8 mouse cellular contexts compared by ENCODE assay signal in the genomic region with DNA sequence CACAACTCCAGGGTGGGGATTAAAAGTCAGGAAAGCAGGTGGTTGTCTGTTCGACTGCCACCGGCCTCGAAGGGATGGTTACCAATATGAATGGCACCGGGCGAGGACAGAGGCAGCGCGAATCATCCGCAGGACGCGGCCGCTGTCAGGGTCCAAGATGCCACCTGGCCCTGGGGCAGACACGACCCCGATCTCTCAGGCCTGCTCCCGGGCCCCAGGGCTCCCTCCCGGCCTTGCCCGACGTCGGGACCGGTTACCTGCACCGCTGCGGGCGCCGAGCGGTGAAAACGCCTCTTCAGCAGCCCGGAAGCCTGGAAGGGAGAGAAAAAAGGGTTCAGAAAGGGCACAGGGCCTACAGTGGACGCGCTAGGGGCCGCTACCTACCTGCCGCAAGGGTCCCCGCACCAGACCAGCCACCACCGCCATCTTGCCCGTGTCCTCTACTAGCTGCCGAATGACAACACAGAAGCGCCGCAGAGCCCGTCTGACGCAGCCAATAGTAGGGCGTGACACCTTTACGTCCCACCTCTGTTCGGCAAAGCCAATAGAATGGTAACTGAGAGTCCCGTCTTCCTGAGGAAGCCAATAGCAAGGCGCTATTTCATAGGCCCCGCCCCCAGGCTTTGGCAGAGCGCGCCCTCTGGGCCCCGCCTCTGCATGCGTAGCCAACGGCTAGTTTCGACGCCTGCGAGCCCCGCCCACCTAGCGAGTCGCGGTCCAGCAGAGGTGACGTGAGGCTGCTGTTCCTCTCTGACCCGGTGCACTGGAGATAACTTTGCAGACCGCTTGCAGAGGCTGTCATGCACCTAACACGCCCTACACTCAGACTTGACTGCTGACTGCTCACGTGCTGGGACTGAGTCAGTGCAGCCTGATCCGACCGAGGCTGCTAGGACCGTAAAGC. TPM values are rescaled to one million over a fixed set of nuclear protein-coding genes. Genes with fewer than 3 reads are reported as not detected.
DNase-seq lines count a peak whose midpoint lies in the region; ATAC-seq and TF ChIP-seq lines count a peak whose summit lies in the region.

A gene (minus strand): TSS at position 519 of the 904 bp plus-strand sequence.

- H3K9me3 ChIP-seq in embryonic facial prominence, embryonic 14.5 days (ENCODE audit: control insufficient read depth, low read length), result no peaks in the 10 kb centered on the region
- no peaks in the 10 kb centered on the region for H3K9me3 ChIP-seq in limb, embryonic 13.5 days
- H3K9me3 ChIP-seq in midbrain, embryonic 16.5 days (replicated peaks; ENCODE audit: control insufficient read depth, low read length, poor library complexity, severe bottlenecking), result no peaks in the 10 kb centered on the region

- TF ChIP-seq CTCF in heart, adult 2 months (IDR thresholded peaks at IDR 0.05), result peak; percentile 39

- peak; percentile 96 for TF ChIP-seq POLR2A in heart, adult 2 months (IDR thresholded peaks at IDR 0.05; ENCODE audit: insufficient read depth, low read depth, low read length)

- peak within 1 kb of the TSS; percentile 92 for H3K9ac ChIP-seq in embryonic facial prominence, embryonic 14.5 days (ENCODE audit: low read depth, low read length)
- peak within 1 kb of the TSS; percentile 95 for H3K9ac ChIP-seq in heart, adult 2 months (ENCODE audit: low read depth, low read length)
- peak within 1 kb of the TSS; percentile 96 for H3K9ac ChIP-seq in limb, embryonic 13.5 days
- H3K9ac ChIP-seq in midbrain, embryonic 16.5 days (ENCODE audit: low read depth, low read length), result peak within 1 kb of the TSS; percentile 79

- peak; percentile 97 for DNase-seq in 3T3-L1 (ENCODE audit: low read depth, low spot score)
- peak; percentile 90 to 98 for DNase-seq in adrenal gland, postnatal 4 days (ENCODE audit: low spot score in 2 of 2)
- DNase-seq in embryonic facial prominence, embryonic 14.5 days (ENCODE audit: low spot score), result peak; percentile 100
- peak; percentile 98 to 100 for DNase-seq in heart, adult 2 months
- DNase-seq in kidney, adult 8-10 months, result peak; percentile 99 to 100
- peak; percentile 98 to 100 for DNase-seq in spleen, postnatal 10 days (ENCODE audit: low spot score in 2 of 2)

- intact Hi-C loops in heart, adult 2 months (cut with DNase I), result loop anchor here (2.0 kb wide), 2 partner anchors 40 to 74 kb away; a partner anchor contains a TSS

- 2% methylated on average over 30 of the region's 64 CpGs for WGBS in embryonic facial prominence, embryonic 14.5 days
- WGBS in heart, adult 2 months, result under 1% methylated on average over 64 of the region's 64 CpGs
- WGBS in limb, embryonic 13.5 days, result under 1% methylated on average over 63 of the region's 64 CpGs
- under 1% methylated on average over 63 of the region's 64 CpGs for WGBS in midbrain, embryonic 16.5 days

- H3K4me2 ChIP-seq in embryonic facial prominence, embryonic 14.5 days (ENCODE audit: low read depth, low read length), result peak within 1 kb of the TSS; percentile 67
- H3K4me2 ChIP-seq in limb, embryonic 13.5 days (replicated peaks), result peak within 1 kb of the TSS; percentile 79
- peak within 1 kb of the TSS; percentile 80 for H3K4me2 ChIP-seq in midbrain, embryonic 16.5 days (ENCODE audit: low read length)

- TF ChIP-seq EP300 in heart, adult 2 months (IDR thresholded peaks at IDR 0.05; ENCODE audit: insufficient read depth, low read depth, low read length), result peak; percentile 94

- peaks cover 7% of the 10 kb centered on the region; the same call in 1 of the 2 replicates for H3K4me1 ChIP-seq in embryonic facial prominence, embryonic 14.5 days (ENCODE audit: control insufficient read depth, insufficient read depth, low read length)
- peaks cover 4% of the 10 kb centered on the region for H3K4me1 ChIP-seq in heart, adult 2 months (ENCODE audit: control insufficient read depth, insufficient read depth, low read length)
- peaks cover 10% of the 10 kb centered on the region for H3K4me1 ChIP-seq in limb, embryonic 13.5 days
- H3K4me1 ChIP-seq in midbrain, embryonic 16.5 days (ENCODE audit: control insufficient read depth, insufficient read depth, low read length), result peaks cover 7% of the 10 kb centered on the region

- peak within 1 kb of the TSS; percentile 64; the same call in 1 of the 2 replicates for H3K27ac ChIP-seq in embryonic facial prominence, embryonic 14.5 days (replicated peaks; ENCODE audit: low read depth, low read length)
- H3K27ac ChIP-seq in heart, adult 2 months, result peak within 1 kb of the TSS; percentile 97
- H3K27ac ChIP-seq in limb, embryonic 13.5 days, result peak within 1 kb of the TSS; percentile 75
- peak within 1 kb of the TSS; percentile 85 for H3K27ac ChIP-seq in midbrain, embryonic 16.5 days (ENCODE audit: low read length)

- no peaks in the 10 kb centered on the region for H3K27me3 ChIP-seq in embryonic facial prominence, embryonic 14.5 days (replicated peaks; ENCODE audit: control insufficient read depth, insufficient read depth, low read length)
- no peaks in the 10 kb centered on the region for H3K27me3 ChIP-seq in heart, adult 2 months (ENCODE audit: control insufficient read depth, insufficient read depth, low read length)
- no peaks in the 10 kb centered on the region for H3K27me3 ChIP-seq in limb, embryonic 13.5 days
- H3K27me3 ChIP-seq in midbrain, embryonic 16.5 days (ENCODE audit: control insufficient read depth, insufficient read depth, low read depth, low read length), result no peaks in the 10 kb centered on the region

- H3K4me3 ChIP-seq in embryonic facial prominence, embryonic 14.5 days (ENCODE audit: low read depth, low read length), result peak within 1 kb of the TSS; percentile 90
- peak within 1 kb of the TSS; percentile 94 for H3K4me3 ChIP-seq in heart, adult 2 months
- H3K4me3 ChIP-seq in limb, embryonic 13.5 days, result peak within 1 kb of the TSS; percentile 98
- peak within 1 kb of the TSS; percentile 61 for H3K4me3 ChIP-seq in midbrain, embryonic 16.5 days (ENCODE audit: low read depth, low read length)

- ATAC-seq in embryonic facial prominence, embryonic 14.5 days (ENCODE audit: low read depth), result peak; percentile 100
- peak; percentile 100 for ATAC-seq in limb, embryonic 13.5 days (ENCODE audit: low FRiP score, low read depth)
- peak; percentile 100 for ATAC-seq in midbrain, embryonic 16.5 days

- peaks cover 2% of the 10 kb centered on the region; the same call in 1 of the 2 replicates for H3K79me2 ChIP-seq in heart, adult 2 months (replicated peaks; ENCODE audit: control insufficient read depth, insufficient read depth, low read length)

- peaks cover 31% of the 10 kb centered on the region for H3K36me3 ChIP-seq in embryonic facial prominence, embryonic 14.5 days (ENCODE audit: control insufficient read depth, insufficient read depth, low read length)
- peaks cover 16% of the 10 kb centered on the region for H3K36me3 ChIP-seq in heart, adult 2 months (ENCODE audit: control insufficient read depth, insufficient read depth, low read length)
- peaks cover 34% of the 10 kb centered on the region for H3K36me3 ChIP-seq in limb, embryonic 13.5 days
- H3K36me3 ChIP-seq in midbrain, embryonic 16.5 days (ENCODE audit: control insufficient read depth, insufficient read depth, low read length), result peaks cover 19% of the 10 kb centered on the region

RNA-seq across cellular contexts. Expression of the gene that starts here (rescaled TPM):
- 100 to 1,000 TPM; 233 to 238 TPM for total RNA-seq in adrenal gland, postnatal 4 days (2021)
- polyA plus RNA-seq in embryonic facial prominence, embryonic 14.5 days (2014; fragmentation: Nextera tagmentation; extraction: Ambion mirVana), result 202 and 215 TPM in 2 replicates
- total RNA-seq in heart, adult 2 months (2021), result 100 to 1,000 TPM; 722 to 825 TPM
- 324 and 636 TPM in 2 replicates for polyA plus RNA-seq in heart, adult 2 months (2012; rRNA removed)
- polyA plus RNA-seq in limb, embryonic 13.5 days (2015; fragmentation: Nextera tagmentation; extraction: Ambion mirVana), result 206 and 208 TPM in 2 replicates
- polyA plus RNA-seq in midbrain, embryonic 16.5 days (2015; fragmentation: Nextera tagmentation; extraction: Ambion mirVana), result 255 and 256 TPM in 2 replicates

Comparison
In these comparisons a context has a peak if more than half of its experiments do, and no peak if none do; other contexts are left out.
1. Peak in every context shown above with its lines: DNase-seq, ATAC-seq, H3K4me3 ChIP-seq and H3K27ac ChIP-seq.